Mouse (Mus musculus) cerebellum, adult 2 months (tissue): ENCODE measurements around the gene Phgr1.

ENCODE experiments used
- CTCF ChIP-seq: fragments of 200-500 bp; IDR thresholded peaks from 2 replicates; pipeline ENCODE4 v1.5.1; 2011; ENCODE audit warnings: low read depth, mild to moderate bottlenecking, control low read depth, low read length, moderate library complexity, borderline replicate concordance; ENCODE audit not compliant: insufficient read depth
- POLR2A ChIP-seq: fragments of 200-500 bp; IDR thresholded peaks from 2 replicates; pipeline ENCODE4 v1.6.1; 2011; ENCODE audit warnings: low read length, control low read depth, borderline replicate concordance; ENCODE audit not compliant: insufficient read depth

DNA sequence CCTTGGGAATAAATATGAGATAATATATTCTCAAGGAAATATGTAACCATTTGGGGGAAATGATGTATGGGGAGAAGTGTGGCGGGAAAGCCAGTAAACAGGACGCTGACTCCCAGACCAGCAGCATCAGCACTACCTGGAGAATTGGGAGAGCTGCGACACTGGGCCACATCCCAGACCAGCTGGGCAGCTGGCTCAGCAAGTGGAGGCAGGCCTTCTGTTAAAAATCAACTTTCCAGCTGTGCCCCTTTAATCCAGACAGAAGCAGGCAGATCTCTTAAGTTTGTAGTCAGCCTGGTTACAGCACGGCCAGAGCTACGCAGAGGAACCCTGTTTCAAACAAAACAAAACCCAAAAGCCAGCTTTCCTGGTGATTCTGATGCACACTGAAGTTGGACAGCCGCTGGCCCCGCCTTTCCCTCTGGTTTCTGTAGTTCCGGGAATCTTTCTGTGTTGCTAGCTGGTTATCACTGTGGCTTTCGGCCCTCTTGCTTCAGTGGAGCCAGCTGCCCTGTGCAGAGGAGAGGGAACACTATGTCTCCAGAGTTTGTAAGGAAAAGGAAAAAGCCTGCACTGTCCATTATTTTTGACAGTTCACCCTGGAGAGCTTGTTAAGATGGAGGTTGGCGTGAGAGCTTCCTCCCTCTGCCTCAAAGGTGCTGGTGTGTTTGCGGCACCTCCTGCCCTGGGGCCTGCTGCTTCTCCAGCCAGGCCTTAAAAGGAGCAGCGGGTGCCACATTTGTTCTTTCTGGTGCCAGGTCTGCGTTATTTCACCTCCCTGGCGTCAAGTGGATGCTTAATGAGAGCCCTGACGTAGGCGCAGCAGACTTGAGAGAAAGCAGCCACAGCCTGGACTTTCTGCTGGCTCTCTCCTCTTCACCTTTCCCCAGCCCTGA, 20.4 kb upstream of the Phgr1 start:
- TF ChIP-seq CTCF (no peak), POLR2A (no peak)
